Mouse (Mus musculus) left cerebral cortex, adult 9 months (tissue): ENCODE data around the gene Xrcc4.
"Not testable (repeated sequence)": the region's sequence is repeated elsewhere in the genome, so short reads cannot be mapped to it uniquely, and the experiment has no call there.

ENCODE experiments used
- DNase-seq, 2 experiments: peaks; one replicate each; pipeline ENCODE4 v3.0.0; 2022; ENCODE audit warnings: low spot score in 2 of 2

The Xrcc4 gene

GRCm38 (mm10) chr13:89814543-89814942 lies 274.9 kb downstream of the Xrcc4 start:
- no peak for DNase-seq

GRCm38 (mm10) chr13:89812169-89812568 lies 277.2 kb downstream of the Xrcc4 start:
- no peak for DNase-seq

GRCm38 (mm10) chr13:89809024-89809423 lies 280.4 kb downstream of the Xrcc4 start:
- no peak for DNase-seq

GRCm38 (mm10) chr13:89801901-89802300 lies 287.5 kb downstream of the Xrcc4 start:
- no peak for DNase-seq

GRCm38 (mm10) chr13:89797721-89798120 lies 291.7 kb downstream of the Xrcc4 start:
- no peak for DNase-seq

- no peak for DNase-seq
These were observed 297.9 kb downstream of the Xrcc4 start for GRCm38 (mm10) chr13:89791475-89791874.

GRCm38 (mm10) chr13:89782886-89783285 lies 306.5 kb downstream of the Xrcc4 start:
- no peak for DNase-seq

- DNase-seq, result no peak
These were observed 309.1 kb downstream of the Xrcc4 start for GRCm38 (mm10) chr13:89780276-89780675.

- DNase-seq, result peak in 1 of 2 experiments; percentile 67
These were observed 310.0 kb downstream of the Xrcc4 start for GRCm38 (mm10) chr13:89779208-89779911.

- no peak for DNase-seq
These were observed 311.6 kb downstream of the Xrcc4 start for GRCm38 (mm10) chr13:89777764-89778163.

GRCm38 (mm10) chr13:89777146-89777545 lies 312.3 kb downstream of the Xrcc4 start:
- no peak for DNase-seq

- no peak for DNase-seq
These were observed 322.9 kb downstream of the Xrcc4 start for GRCm38 (mm10) chr13:89766551-89766950.

- DNase-seq, result no peak
These were observed 323.4 kb downstream of the Xrcc4 start for GRCm38 (mm10) chr13:89765966-89766365.

GRCm38 (mm10) chr13:89762339-89762738 lies 327.1 kb downstream of the Xrcc4 start:
- no peak for DNase-seq

- no peak for DNase-seq
These were observed 333.1 kb downstream of the Xrcc4 start for GRCm38 (mm10) chr13:89756347-89756746.

GRCm38 (mm10) chr13:89750562-89750961 lies 338.8 kb downstream of the Xrcc4 start:
- DNase-seq, result not testable (repeated sequence)

- no peak for DNase-seq
These were observed 346.2 kb downstream of the Xrcc4 start for GRCm38 (mm10) chr13:89743201-89743600.

- no peak for DNase-seq
These were observed 346.7 kb downstream of the Xrcc4 start for GRCm38 (mm10) chr13:89742686-89743200.

GRCm38 (mm10) chr13:89741766-89742685 lies 347.4 kb downstream of the Xrcc4 start, which contains the start of gene Vcan:
Gene Vcan, minus strand, starts transcription at chr13:89742509.
- DNase-seq, result peak; percentile 5 to 11

GRCm38 (mm10) chr13:89741116-89741551 lies 348.3 kb downstream of the Xrcc4 start:
- no peak for DNase-seq

- DNase-seq, result peak; percentile 42 to 83
These were observed 348.9 kb downstream of the Xrcc4 start for GRCm38 (mm10) chr13:89740243-89741115.
